Mouse (Mus musculus) cerebellum, adult 2 months (tissue): ENCODE data around the gene Clnk.

Experiments used
- CTCF ChIP-seq: fragments of 200-500 bp; IDR thresholded peaks from 2 replicates; pipeline ENCODE4 v1.5.1; 2011; ENCODE audit warnings: low read depth, mild to moderate bottlenecking, control low read depth, low read length, moderate library complexity, borderline replicate concordance; ENCODE audit not compliant: insufficient read depth
- POLR2A ChIP-seq: fragments of 200-500 bp; IDR thresholded peaks from 2 replicates; pipeline ENCODE4 v1.6.1; 2011; ENCODE audit warnings: low read length, control low read depth, borderline replicate concordance; ENCODE audit not compliant: insufficient read depth

GRCm38 (mm10) chr5:38702091-38702490 is 174.5 kb downstream of the Clnk start:
- TF ChIP-seq CTCF (no peak), POLR2A (no peak)
